Mouse (Mus musculus) E14TG2a.4 (cell line): Measurements from ENCODE around the gene Sema7a.

Source experiments
- CTCF ChIP-seq: conservative IDR thresholded peaks from 2 replicates; pipeline ENCODE4 v1.5.1; 2014; ENCODE audit warnings: low read length
- POU5F1 ChIP-seq: IDR thresholded peaks from 2 replicates; pipeline ENCODE4 v1.6.1; 2014; ENCODE audit warnings: low read length, borderline replicate concordance

DNA sequence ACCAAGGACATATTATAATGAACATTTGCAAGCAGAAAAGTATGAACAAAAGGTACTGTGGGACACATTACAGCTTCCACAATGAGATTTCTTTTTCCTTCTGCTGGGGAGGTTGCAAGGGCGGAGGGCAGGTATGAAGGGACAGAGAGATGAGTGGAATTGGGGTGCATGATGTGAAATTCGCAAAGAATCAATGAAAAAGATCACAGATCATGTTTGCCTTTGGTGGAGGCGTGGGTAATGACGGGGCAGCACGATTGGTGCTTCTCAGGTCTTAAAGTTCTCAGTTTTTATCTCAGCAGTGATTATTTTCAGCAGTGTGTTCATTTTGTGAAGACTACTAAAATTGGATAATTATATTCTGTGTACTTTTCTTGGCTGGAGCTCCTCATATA lies 35.7 kb upstream of the Sema7a start:
- TF ChIP-seq CTCF = no peak
- no peak for TF ChIP-seq POU5F1
